Mouse (Mus musculus): ENCODE measurements at regions not wholly inside any gene's neighbourhood (a gene's known extent, or its start where the extent isn't known, plus 50 kb on each side); places are given as distances from the start of the nearest gene placed in this dataset.

DNA sequence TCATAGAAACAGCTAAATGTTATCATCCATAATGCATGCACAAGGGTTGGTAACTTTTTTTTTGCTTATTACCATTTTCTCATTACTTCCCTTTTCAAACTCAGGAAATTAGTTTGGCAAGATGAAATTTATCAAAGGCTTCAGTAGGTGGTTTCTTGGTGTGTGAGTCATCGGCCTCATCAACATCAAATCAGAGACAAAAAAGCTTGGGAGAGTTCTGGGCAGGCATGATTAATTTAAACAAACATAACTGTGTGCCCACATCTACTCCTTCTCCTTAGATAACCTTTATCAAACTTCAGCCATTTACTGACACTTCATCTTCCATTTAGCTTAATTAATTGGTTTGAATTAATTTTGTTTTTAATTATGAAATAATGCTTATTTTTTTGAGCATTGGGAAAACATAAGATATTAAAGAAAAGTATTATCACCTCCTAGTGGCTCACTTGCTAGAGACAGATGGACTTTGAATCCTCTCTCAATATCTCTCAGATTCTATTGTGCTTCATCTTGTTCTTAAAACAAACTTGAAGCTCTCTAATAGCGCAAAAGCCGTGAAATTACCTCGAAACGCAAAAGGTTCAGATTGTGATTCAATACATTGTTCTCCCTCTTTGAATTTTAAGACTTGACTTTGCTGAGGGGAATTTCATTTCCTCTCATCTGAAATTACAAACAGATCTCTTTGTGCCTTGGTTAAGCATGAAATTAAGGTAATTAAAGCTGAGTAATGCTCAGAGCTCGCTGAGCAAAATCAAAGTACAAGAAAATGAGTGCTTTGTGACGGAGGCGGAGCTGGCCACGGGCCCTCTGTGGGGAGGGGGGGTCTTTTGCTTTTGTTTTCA, 158.7 kb upstream of the Bet1 start:
- TF ChIP-seq CTCF (IDR thresholded peaks at IDR 0.05; ENCODE audit: borderline replicate concordance, extremely low read depth, insufficient read depth, insufficient read length), result no peak
- no peak for TF ChIP-seq POLR2A (IDR thresholded peaks at IDR 0.05; ENCODE audit: borderline replicate concordance, extremely low read depth, insufficient read depth, insufficient read length, poor library complexity, severe bottlenecking)

Measured in brain, embryonic 14.5 days (tissue).